Mouse (Mus musculus) intestine, embryonic 15.5 days (tissue): Measurements from ENCODE around the gene Mark4. TPM values are rescaled to one million over a fixed set of nuclear protein-coding genes. Genes with fewer than 3 reads are reported as not detected.

Source experiments
- ATAC-seq: fragments of 200-750 bp; cut with Nextera tagmentation; 2 replicates; pipeline ENCODE4 v1.8.0; 2017; ENCODE audit warnings: moderate TSS enrichment, moderate library complexity
- H3K27ac ChIP-seq: fragments of 300-500 bp; sonication (generic); 2 replicates; pipeline ENCODE4 v1.5.1; 2015; ENCODE audit warnings: mild to moderate bottlenecking, inconsistent platforms
- H3K27me3 ChIP-seq: fragments of 300-500 bp; sonication (generic); replicated peaks from 2 replicates; pipeline ENCODE4 v1.6.1; 2015; ENCODE audit warnings: inconsistent platforms
- H3K36me3 ChIP-seq: fragments of 300-500 bp; sonication (generic); 2 replicates; pipeline ENCODE4 v1.6.1; 2015; ENCODE audit warnings: inconsistent platforms
- H3K4me1 ChIP-seq: fragments of 300-500 bp; sonication (generic); replicated peaks from 2 replicates; pipeline ENCODE4 v1.6.1; 2015; ENCODE audit warnings: inconsistent platforms
- H3K4me2 ChIP-seq: fragments of 300-500 bp; sonication (generic); replicated peaks from 2 replicates; pipeline ENCODE4 v1.6.1; 2015; ENCODE audit warnings: mild to moderate bottlenecking, inconsistent platforms
- H3K4me3 ChIP-seq: fragments of 300-500 bp; sonication (generic); replicated peaks from 2 replicates; pipeline ENCODE4 v1.5.1; 2015; ENCODE audit warnings: inconsistent platforms
- H3K9ac ChIP-seq: fragments of 300-500 bp; sonication (generic); 2 replicates; pipeline ENCODE4 v1.6.1; 2015; ENCODE audit warnings: inconsistent platforms
- H3K9me3 ChIP-seq: fragments of 300-500 bp; sonication (generic); 2 replicates; pipeline ENCODE4 v1.6.1; 2016; ENCODE audit warnings: inconsistent platforms
- WGBS: fragments of 180-500 bp; shearing (Covaris S2); methylation state at CpG from one replicate; pipeline ENCODE4 v1.1.7; 2015; 5-methylcytosine and 5-hydroxymethylcytosine counted together
- microRNA counts: library from miRNA; unstranded; fragments of <30 nt; microRNA quantifications from one replicate; lab custom pipeline; 2016
- polyA plus RNA-seq: library from polyadenylated mRNA; unstranded; fragments of >200 nt; fragmentation: Nextera tagmentation; extraction: Ambion mirVana; gene quantifications from 2 replicates; pipeline ENCODE4 v1.2.1, GENCODE M21; 2015

The Mark4 gene
- polyA plus RNA-seq, 1 experiment from 2014 or later = 6.1 TPM

- H3K4me2 ChIP-seq = no peak overlapping the region
- no peaks in the 10 kb centered on the region for H3K27me3 ChIP-seq
- no peaks in the 10 kb centered on the region for H3K36me3 ChIP-seq
- ATAC-seq = no peak
- no peak overlapping the region for H3K9ac ChIP-seq
- 68% methylated on average over 8 of the region's 8 CpGs for whole genome bisulfite sequencing
- no peaks in the 10 kb centered on the region for H3K9me3 ChIP-seq
- H3K27ac ChIP-seq = no peak overlapping the region
- H3K4me1 ChIP-seq = peaks cover 3% of the 10 kb centered on the region
- no peak overlapping the region for H3K4me3 ChIP-seq
Measured at GRCm38 (mm10) chr7:19378049-19378448, 80.6 kb downstream of the Mark4 start.

- WGBS = 79% methylated on average over 4 of the region's 4 CpGs
- H3K4me3 ChIP-seq = no peak overlapping the region
- no peaks in the 10 kb centered on the region for H3K27me3 ChIP-seq
- ATAC-seq = no peak
- no peak overlapping the region for H3K27ac ChIP-seq
- no peaks in the 10 kb centered on the region for H3K36me3 ChIP-seq
- H3K9me3 ChIP-seq = no peaks in the 10 kb centered on the region
- H3K4me1 ChIP-seq = no peaks in the 10 kb centered on the region
- no peak overlapping the region for H3K4me2 ChIP-seq
- H3K9ac ChIP-seq = no peak overlapping the region
Measured at GRCm38 (mm10) chr7:19376019-19376418, 82.6 kb downstream of the Mark4 start.

- H3K4me3 ChIP-seq = no peak overlapping the region
- no peak overlapping the region for H3K9ac ChIP-seq
- H3K36me3 ChIP-seq = no peaks in the 10 kb centered on the region
- no peak overlapping the region for H3K27ac ChIP-seq
- H3K27me3 ChIP-seq = no peaks in the 10 kb centered on the region
- H3K9me3 ChIP-seq = no peaks in the 10 kb centered on the region
- no peak overlapping the region for H3K4me2 ChIP-seq
- 77% methylated on average over 18 of the region's 18 CpGs for WGBS
- H3K4me1 ChIP-seq = no peaks in the 10 kb centered on the region
- no peak for ATAC-seq
Measured at GRCm38 (mm10) chr7:19375368-19375767, 83.3 kb downstream of the Mark4 start.

MicroRNA genes within 50 kb of the gene (microRNA counts, 519-probe panel; counts per million panel counts)
- microRNA mmu-miR-343 (lab: Ali Mortazavi, UCI) = 97.1 counts per million, percentile 29 among the panel's probes with 10 or more counts

Other genes with a start within 250 kb of the Mark4 start
- 1.4 and 1.5 TPM in 2 replicates for gene Gpr4, start 246.3 kb downstream of the Mark4 start, polyA plus RNA-seq
- gene Opa3, start 230.5 kb downstream of the Mark4 start, polyA plus RNA-seq = 36.8 and 39.4 TPM in 2 replicates
- 109 and 114 TPM in 2 replicates for gene Vasp, start 187.0 kb downstream of the Mark4 start, polyA plus RNA-seq
- gene Ppm1n, start 178.8 kb downstream of the Mark4 start, polyA plus RNA-seq = 0.14 and 0.34 TPM in 2 replicates
- gene Rtn2, start 176.2 kb downstream of the Mark4 start, polyA plus RNA-seq = 11.3 and 12.5 TPM in 2 replicates
- gene Fosb, start 148.8 kb downstream of the Mark4 start, polyA plus RNA-seq = 0.09 and 0.14 TPM in 2 replicates
- gene Ercc1, start 114.0 kb downstream of the Mark4 start, polyA plus RNA-seq = 51.6 and 52.0 TPM in 2 replicates
- gene Cd3eap, start 99.3 kb downstream of the Mark4 start, polyA plus RNA-seq = 21.7 and 23.4 TPM in 2 replicates
- 3.1 and 4.8 TPM in 2 replicates for gene Ppp1r13l, start 99.1 kb downstream of the Mark4 start, polyA plus RNA-seq
- gene Ercc2, start 76.8 kb downstream of the Mark4 start, polyA plus RNA-seq = 16.7 and 17.3 TPM in 2 replicates
- 3.7 and 4.7 TPM in 2 replicates for gene Klc3, start 54.7 kb downstream of the Mark4 start, polyA plus RNA-seq
- gene Ckm, start 54.0 kb downstream of the Mark4 start, polyA plus RNA-seq = 5.1 and 9.0 TPM in 2 replicates
- 0.50 and 0.53 TPM in 2 replicates for gene Exoc3l2, start 4.5 kb upstream of the Mark4 start, polyA plus RNA-seq
- 1.9 and 2.2 TPM in 2 replicates for gene Bloc1s3, start 49.5 kb upstream of the Mark4 start, polyA plus RNA-seq
- gene Trappc6a, start 49.6 kb upstream of the Mark4 start, polyA plus RNA-seq = 124 and 137 TPM in 2 replicates
- gene Nkpd1, start 59.0 kb upstream of the Mark4 start, polyA plus RNA-seq = 0.10 and 0.11 TPM in 2 replicates
- gene Ppp1r37, start 104.3 kb upstream of the Mark4 start, polyA plus RNA-seq = 18.3 and 21.8 TPM in 2 replicates
- gene Zfp296, start 118.5 kb upstream of the Mark4 start, polyA plus RNA-seq = 0.63 and 0.95 TPM in 2 replicates
- 131 and 140 TPM in 2 replicates for gene Gemin7, start 118.8 kb upstream of the Mark4 start, polyA plus RNA-seq
- 34.2 and 38.3 TPM in 2 replicates for gene Clasrp, start 145.7 kb upstream of the Mark4 start, polyA plus RNA-seq
- 8.0 and 8.6 TPM in 2 replicates for gene Relb, start 170.6 kb upstream of the Mark4 start, polyA plus RNA-seq
- 77.2 and 85.6 TPM in 2 replicates for gene Clptm1, start 206.2 kb upstream of the Mark4 start, polyA plus RNA-seq
- gene Apoc2, start 219.1 kb upstream of the Mark4 start, polyA plus RNA-seq = 164 and 258 TPM in 2 replicates
- 0.71 and 1.2 TPM in 2 replicates for gene Gm44805, start 222.6 kb upstream of the Mark4 start, polyA plus RNA-seq
- 4.7 and 7.0 TPM in 2 replicates for gene Apoc4, start 222.7 kb upstream of the Mark4 start, polyA plus RNA-seq
- gene Apoc1, start 233.8 kb upstream of the Mark4 start, polyA plus RNA-seq = 27.1 and 34.7 TPM in 2 replicates
- gene Apoe, start 240.4 kb upstream of the Mark4 start, polyA plus RNA-seq = 296 and 325 TPM in 2 replicates